Mouse (Mus musculus): ENCODE data around the gene Sytl2.

Sytl2 gene

DNA sequence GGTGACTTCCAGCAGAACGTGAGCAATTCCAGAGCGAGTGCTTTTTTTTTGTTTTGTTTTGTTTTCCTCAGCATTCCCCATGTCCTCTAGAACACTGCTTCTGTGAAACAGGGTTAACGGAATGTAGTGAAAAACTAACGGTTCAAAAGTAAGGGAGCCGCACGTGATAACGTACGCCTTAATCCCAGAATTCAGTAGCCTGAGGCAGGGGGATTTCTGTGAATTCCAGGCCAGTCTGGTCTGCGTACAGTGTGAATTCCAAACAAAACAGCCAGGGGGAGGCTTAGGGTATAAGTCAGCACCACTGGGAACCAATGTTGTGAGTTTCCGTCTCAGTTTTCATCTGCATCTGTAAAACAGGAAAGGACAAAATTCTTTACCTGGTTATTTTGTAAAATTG, 155.5 kb downstream of the Sytl2 start:
- DNase-seq (ENCODE audit: extremely low read depth, low read depth), result no peak

Data from MEL-GATA-1-ER (cell line).